Mouse (Mus musculus): Measurements from ENCODE around the gene Lrrn4. TPM values are rescaled to one million over a fixed set of nuclear protein-coding genes. Genes with fewer than 3 reads are reported as not detected.

Lrrn4 gene
- polyA plus RNA-seq, 1 experiment from 2014 or later, result 13.7 TPM

DNA sequence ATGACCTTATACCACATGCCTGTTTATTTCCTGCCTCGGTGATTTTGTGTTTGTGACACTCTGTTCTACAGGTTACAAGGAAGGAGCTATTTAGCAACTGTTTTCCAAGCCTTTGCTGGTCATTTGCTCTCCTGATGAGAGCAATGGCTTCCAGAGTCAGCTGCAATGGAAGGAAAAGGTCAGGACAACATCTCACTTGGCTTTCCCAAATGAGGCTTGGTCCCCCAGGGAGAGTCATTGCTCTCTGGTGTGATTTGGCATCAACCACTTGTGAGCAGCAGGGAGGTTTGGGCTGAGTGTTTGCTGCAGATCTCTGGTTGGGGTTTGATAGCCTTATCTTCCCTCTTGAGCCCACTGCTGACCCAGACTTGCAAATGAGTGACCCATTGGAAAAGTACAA, 19.9 kb upstream of the Lrrn4 start:
- H3K4me3 ChIP-seq (replicated peaks), result no peak overlapping the region
- H3K4me2 ChIP-seq, result no peak overlapping the region
- no peaks in the 10 kb centered on the region for H3K36me3 ChIP-seq
- no peaks in the 10 kb centered on the region for H3K4me1 ChIP-seq
- no peak overlapping the region for H3K27ac ChIP-seq
- H3K9me3 ChIP-seq, result no peaks in the 10 kb centered on the region
- no peaks in the 10 kb centered on the region for H3K27me3 ChIP-seq (replicated peaks)
- WGBS, result 75% methylated on average over 1 of the region's 1 CpGs
- no peak overlapping the region for H3K9ac ChIP-seq
- ATAC-seq (ENCODE audit: insufficient read depth, low FRiP score, low read depth), result no peak

DNA sequence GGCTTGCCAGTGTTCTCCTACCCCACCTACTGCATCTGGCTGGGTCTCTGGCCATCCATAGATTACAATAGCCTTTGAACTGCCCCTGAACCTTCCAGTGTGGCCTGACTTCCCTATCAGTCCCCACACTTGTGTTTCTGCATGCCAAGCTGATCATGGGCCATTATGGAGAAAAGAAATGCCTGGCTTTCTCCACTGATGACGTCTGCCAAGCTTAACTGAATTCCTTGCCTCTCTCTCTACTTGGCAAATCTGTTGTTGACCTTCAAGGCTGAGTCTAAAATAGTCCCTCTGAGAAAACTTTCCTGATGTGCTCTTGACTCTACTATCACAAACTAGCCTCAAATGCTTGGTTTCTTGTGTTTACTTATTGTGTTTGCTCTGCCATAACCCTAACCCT, 17.5 kb upstream of the Lrrn4 start:
- Histone ChIP-seq H3K9ac (no peak overlapping the region), H3K36me3 (no peaks in the 10 kb centered on the region), H3K4me2 (no peak overlapping the region), H3K27me3 (replicated peaks) (no peaks in the 10 kb centered on the region), H3K9me3 (no peaks in the 10 kb centered on the region), H3K4me3 (replicated peaks) (no peak overlapping the region), H3K27ac (no peak overlapping the region), H3K4me1 (no peaks in the 10 kb centered on the region)
- ATAC-seq (ENCODE audit: insufficient read depth, low FRiP score, low read depth), result no peak
- WGBS, result 38% methylated on average over 1 of the region's 1 CpGs

DNA sequence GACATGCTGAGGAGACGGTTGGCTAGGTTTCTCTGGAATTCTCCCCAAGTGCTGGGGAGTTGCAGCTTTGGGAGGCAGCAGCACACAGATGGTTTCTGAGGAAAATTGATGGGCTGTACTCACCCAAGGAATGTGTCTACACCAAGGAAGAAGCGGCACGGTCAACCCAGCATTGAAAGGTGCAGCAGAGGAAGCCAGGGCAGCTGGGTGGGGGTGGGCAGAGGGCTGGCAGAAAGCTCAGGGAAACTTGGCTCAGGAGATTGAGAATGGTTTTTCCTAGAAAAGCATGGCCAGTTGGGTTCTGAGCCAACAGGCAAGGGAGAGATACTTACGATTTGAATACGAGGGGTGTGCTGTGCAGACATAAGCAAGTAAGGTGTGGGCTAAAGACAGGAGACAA, 13.1 kb upstream of the Lrrn4 start:
- Histone ChIP-seq H3K4me3 (replicated peaks) (no peak overlapping the region), H3K9me3 (no peaks in the 10 kb centered on the region), H3K4me2 (no peak overlapping the region), H3K9ac (no peak overlapping the region), H3K36me3 (no peaks in the 10 kb centered on the region), H3K27me3 (replicated peaks) (no peaks in the 10 kb centered on the region), H3K4me1 (no peaks in the 10 kb centered on the region), H3K27ac (no peak overlapping the region)
- no peak; the same call in 1 of the 2 replicates for ATAC-seq (ENCODE audit: insufficient read depth, low FRiP score, low read depth)
- WGBS, result 79% methylated on average over 5 of the region's 5 CpGs

DNA sequence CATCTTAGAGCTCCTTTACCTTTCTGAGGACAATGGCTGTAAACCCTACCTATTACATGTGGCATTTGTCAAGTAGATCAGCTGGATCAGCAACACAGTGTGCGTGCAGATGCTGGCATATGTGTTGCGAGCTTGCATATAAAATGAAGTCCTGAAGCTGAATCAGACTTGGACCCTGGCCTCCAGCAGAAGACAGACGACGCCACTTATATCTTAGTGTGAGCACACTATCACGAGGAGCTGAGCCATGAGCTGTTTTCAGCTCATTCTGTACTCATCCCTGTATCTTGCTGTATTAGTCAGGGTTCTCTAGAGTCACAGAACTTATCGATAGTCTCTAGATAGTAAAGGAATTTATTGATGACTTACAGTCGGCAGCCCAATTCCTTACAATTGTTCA, 4.6 kb upstream of the Lrrn4 start:
- Histone ChIP-seq H3K9ac (no peak overlapping the region), H3K27me3 (replicated peaks) (peaks cover 11% of the 10 kb centered on the region; the same call in 1 of the 2 replicates), H3K9me3 (no peaks in the 10 kb centered on the region), H3K4me2 (no peak overlapping the region), H3K4me3 (replicated peaks) (no peak overlapping the region), H3K27ac (no peak overlapping the region), H3K4me1 (no peaks in the 10 kb centered on the region; the same call in 1 of the 2 replicates), H3K36me3 (no peaks in the 10 kb centered on the region)
- no peak for ATAC-seq (ENCODE audit: insufficient read depth, low FRiP score, low read depth)
- 86% methylated on average over 7 of the region's 7 CpGs for WGBS

DNA sequence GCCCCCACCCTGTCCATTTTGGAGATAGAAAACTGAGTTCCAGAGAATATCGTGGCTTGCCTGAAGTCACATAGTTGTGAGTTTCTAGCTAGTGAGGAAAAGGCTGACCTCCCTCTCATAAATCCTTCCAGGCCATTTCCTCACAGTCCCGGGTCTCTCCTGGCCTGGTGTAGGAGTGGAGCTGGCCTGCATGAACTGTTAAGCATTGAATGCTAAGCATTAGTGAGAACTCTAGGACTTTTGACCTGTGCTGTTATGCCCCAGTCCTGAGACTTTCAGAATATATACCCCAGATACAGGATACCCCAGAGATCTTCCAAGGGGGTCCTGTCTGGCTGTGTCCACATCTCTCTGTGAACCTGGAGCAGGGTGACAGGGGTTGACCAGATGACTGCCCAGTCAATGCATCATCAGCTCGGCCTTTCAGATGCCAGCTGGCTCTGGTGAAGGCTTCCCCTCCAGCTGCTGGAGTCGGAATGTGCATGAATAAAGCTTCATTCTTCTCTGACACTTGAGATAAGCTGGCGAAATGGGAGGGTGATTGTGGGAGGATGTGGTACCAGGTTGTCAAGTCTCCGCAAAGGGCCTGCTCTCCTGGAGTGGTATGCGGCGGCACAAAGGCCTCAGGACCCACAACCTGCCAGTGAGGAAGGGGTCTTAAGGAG, 3.7 kb upstream of the Lrrn4 start:
- 38% methylated on average over 8 of the region's 8 CpGs for WGBS
- Histone ChIP-seq H3K4me3 (replicated peaks) (no peak overlapping the region), H3K9me3 (no peaks in the 10 kb centered on the region), H3K27me3 (replicated peaks) (peaks cover 17% of the 10 kb centered on the region), H3K27ac (no peak overlapping the region), H3K4me2 (no peak overlapping the region), H3K9ac (no peak overlapping the region), H3K36me3 (no peaks in the 10 kb centered on the region), H3K4me1 (peaks cover 3% of the 10 kb centered on the region)
- ATAC-seq (ENCODE audit: insufficient read depth, low FRiP score, low read depth), result 0 out of 2 replicates have a peak, but pooled peaks have one; percentile 18

DNA sequence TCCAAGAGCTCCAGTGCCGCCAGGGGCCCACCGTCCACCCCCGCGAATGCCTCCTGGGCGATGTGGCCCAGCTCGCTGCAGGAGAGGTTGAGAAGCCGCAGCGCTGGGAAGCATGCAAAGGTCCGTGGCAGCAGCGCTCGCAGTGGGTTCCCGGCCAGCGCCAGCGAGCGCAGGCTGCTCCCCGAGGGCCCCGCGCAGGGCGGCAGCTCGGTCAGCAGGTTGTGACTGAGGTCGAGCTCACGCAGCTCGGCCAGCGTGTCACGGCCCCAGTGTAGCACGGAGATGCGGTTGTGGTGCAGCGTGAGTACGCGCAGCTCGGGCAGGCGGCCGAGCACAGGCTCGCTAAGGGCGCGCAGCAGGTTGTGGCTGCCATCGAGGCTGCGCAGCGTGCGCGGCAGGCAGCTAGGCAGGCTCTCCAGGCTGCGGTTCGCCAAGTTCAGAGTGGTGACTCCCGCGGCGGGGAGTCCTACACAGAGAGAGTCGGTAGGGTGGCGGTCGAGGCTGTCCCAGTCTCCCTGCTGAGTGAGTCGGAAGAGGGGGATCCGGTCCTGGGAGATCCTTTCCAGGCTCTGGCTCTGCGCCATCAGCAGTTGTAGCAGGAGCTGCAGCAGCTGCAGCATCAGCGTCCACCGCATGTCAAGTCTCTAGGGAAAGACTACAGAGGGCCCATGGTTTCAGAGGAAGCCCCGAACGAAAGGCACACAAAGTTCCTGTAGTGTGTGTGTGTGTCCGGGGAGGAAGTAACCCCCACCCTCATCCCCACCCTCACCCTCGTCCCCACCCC, 1.2 kb downstream of the Lrrn4 start:
- under 1% methylated on average over 58 of the region's 58 CpGs for WGBS
- Histone ChIP-seq H3K27me3 (replicated peaks) (peaks cover 30% of the 10 kb centered on the region), H3K27ac (no peak overlapping the region), H3K4me1 (peaks cover 8% of the 10 kb centered on the region), H3K9me3 (no peaks in the 10 kb centered on the region), H3K4me2 (peak overlapping the region; percentile 98), H3K4me3 (replicated peaks) (peak overlapping the region; percentile 50), H3K36me3 (no peaks in the 10 kb centered on the region), H3K9ac (no peak overlapping the region)
- ATAC-seq (ENCODE audit: insufficient read depth, low FRiP score, low read depth), result peak; percentile 57

DNA sequence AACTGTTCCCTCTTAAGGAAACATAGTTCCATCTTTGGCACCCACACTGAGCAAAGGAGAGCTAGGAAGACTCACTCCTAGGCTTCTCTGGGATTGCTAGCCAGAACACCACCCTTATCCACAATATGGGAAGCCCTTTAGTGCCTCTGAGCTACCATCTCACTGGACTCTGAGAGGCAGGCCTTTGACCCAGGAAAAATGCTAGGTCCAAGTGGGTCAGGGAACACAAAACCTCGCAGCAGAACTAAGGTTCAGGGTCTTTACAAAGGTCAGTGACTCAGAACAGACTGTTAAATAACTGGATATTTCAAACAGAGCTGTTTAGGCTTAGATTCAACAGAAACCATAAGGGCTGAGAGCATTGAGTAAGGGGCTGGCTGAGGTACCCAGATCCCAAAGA, 3.7 kb downstream of the Lrrn4 start:
- H3K36me3 ChIP-seq, result no peaks in the 10 kb centered on the region
- peaks cover 30% of the 10 kb centered on the region for H3K27me3 ChIP-seq (replicated peaks)
- H3K9me3 ChIP-seq, result no peaks in the 10 kb centered on the region
- no peak overlapping the region for H3K9ac ChIP-seq
- no peak overlapping the region for H3K4me2 ChIP-seq
- peaks cover 8% of the 10 kb centered on the region for H3K4me1 ChIP-seq
- 51% methylated on average over 1 of the region's 1 CpGs for whole genome bisulfite sequencing
- no peak overlapping the region for H3K27ac ChIP-seq
- H3K4me3 ChIP-seq (replicated peaks), result no peak overlapping the region
- ATAC-seq (ENCODE audit: insufficient read depth, low FRiP score, low read depth), result no peak

DNA sequence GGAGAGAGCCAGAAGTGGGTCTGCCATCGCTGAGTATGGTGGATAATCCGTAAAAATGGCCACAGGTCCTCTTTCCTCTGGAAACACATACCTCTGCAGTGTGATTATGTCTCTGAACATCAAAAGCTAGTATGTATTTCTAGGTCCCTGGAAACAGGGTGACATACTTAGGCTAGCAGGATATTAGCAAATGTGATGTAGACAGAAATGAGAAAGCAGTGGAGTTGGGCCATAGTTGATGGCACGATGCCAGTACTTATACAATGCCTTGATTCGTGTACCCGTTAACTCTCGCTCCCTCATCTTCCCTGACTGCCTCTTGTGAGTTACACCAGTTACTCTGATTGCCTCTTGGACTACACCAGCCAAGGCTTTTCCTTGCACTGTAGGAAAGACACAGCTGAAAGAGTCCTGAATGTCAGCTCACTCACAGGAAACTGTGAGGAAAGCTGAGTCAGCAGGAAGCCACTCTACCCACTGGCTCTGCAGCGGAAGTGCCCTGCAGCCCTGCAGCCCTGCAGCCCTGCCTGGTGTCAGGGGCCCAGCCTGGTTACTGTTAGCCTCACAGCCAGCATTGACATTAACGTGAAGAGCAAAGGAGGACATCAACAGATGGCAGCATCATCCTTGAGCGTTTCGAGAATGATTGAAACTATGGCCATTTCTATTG, 6.9 kb downstream of the Lrrn4 start:
- Histone ChIP-seq H3K27me3 (replicated peaks) (peaks cover 6% of the 10 kb centered on the region), H3K4me1 (no peaks in the 10 kb centered on the region), H3K9me3 (no peaks in the 10 kb centered on the region), H3K9ac (no peak overlapping the region), H3K4me3 (replicated peaks) (no peak overlapping the region), H3K4me2 (no peak overlapping the region), H3K27ac (no peak overlapping the region), H3K36me3 (no peaks in the 10 kb centered on the region)
- ATAC-seq (ENCODE audit: insufficient read depth, low FRiP score, low read depth), result no peak
- 75% methylated on average over 10 of the region's 10 CpGs for WGBS

DNA sequence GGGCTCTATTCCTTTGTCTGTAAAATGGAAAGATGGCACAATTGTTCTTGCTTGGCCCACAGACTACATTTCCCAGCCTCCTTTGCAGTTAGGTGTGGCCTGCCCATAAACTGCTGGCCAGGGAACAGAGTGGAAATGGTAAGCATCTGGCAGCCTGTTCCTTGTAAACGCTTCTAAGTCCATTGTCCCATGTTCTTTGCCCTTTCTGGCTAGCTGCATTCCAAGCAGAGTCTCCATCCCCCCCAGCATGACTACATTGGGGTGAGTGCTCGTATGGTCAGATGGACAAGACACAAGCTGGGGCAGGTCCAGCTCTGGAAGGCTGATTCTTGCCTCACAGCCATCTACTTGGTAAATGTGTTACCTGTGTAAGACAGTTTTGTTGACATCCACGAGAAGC, 9.0 kb downstream of the Lrrn4 start:
- no peak overlapping the region for H3K9ac ChIP-seq
- H3K27ac ChIP-seq, result no peak overlapping the region
- no peaks in the 10 kb centered on the region for H3K9me3 ChIP-seq
- H3K4me3 ChIP-seq (replicated peaks), result no peak overlapping the region
- peaks cover 9% of the 10 kb centered on the region; the same call in 1 of the 2 replicates for H3K36me3 ChIP-seq
- H3K4me1 ChIP-seq, result no peaks in the 10 kb centered on the region
- 68% methylated on average over 3 of the region's 3 CpGs for whole genome bisulfite sequencing
- no peaks in the 10 kb centered on the region for H3K27me3 ChIP-seq (replicated peaks)
- no peak overlapping the region for H3K4me2 ChIP-seq
- ATAC-seq (ENCODE audit: insufficient read depth, low FRiP score, low read depth), result no peak

DNA sequence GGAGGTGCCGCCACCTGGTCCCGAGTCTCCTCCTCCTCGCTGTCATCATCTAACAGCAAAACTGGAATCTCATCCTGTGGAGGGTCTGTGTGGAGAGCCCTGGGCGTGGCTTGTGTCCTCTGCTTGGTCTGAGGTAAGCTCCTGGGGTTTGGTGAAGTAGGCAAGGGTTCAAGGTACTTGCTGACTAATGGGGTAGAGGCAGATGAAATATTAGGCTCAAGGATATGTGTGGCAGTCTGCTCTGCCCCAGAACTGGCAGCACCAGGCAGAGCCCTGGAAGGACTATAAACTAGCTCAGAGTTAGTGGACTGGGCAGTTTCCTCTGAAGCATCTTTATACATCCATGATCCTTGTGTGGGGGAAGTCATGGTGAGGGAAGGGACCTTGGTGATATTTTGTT, 10.4 kb downstream of the Lrrn4 start:
- Histone ChIP-seq H3K9ac (no peak overlapping the region), H3K27me3 (replicated peaks) (no peaks in the 10 kb centered on the region), H3K4me3 (replicated peaks) (no peak overlapping the region), H3K4me2 (no peak overlapping the region), H3K36me3 (peaks cover 15% of the 10 kb centered on the region; the same call in 1 of the 2 replicates), H3K9me3 (no peaks in the 10 kb centered on the region), H3K4me1 (no peaks in the 10 kb centered on the region), H3K27ac (no peak overlapping the region)
- no peak for ATAC-seq (ENCODE audit: insufficient read depth, low FRiP score, low read depth)
- WGBS, result 64% methylated on average over 4 of the region's 4 CpGs

DNA sequence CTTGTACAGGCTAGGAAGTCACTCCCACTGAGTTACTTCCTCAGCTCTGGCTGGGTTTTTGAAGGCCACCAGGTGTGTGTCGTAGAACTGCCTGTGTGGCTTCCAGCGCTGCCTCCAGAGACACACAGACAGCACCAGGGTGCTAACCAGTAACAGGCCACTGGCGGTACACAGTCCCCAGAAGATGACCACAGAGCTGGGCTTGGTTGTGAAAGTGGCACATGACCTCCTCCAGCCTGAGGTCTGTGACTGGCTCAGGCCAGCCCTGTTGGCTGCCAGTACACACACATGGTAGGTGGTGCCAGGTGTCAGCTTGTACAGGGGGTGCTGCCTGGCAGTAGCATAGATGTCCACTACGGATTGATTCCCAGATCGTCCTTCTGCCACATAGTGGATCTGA, 11.0 kb downstream of the Lrrn4 start:
- WGBS, result 81% methylated on average over 5 of the region's 5 CpGs
- no peak for ATAC-seq (ENCODE audit: insufficient read depth, low FRiP score, low read depth)
- Histone ChIP-seq H3K9me3 (no peaks in the 10 kb centered on the region), H3K4me3 (replicated peaks) (no peak overlapping the region), H3K27ac (no peak overlapping the region), H3K4me1 (no peaks in the 10 kb centered on the region), H3K27me3 (replicated peaks) (no peaks in the 10 kb centered on the region), H3K9ac (no peak overlapping the region), H3K4me2 (no peak overlapping the region), H3K36me3 (peaks cover 15% of the 10 kb centered on the region; the same call in 1 of the 2 replicates)

DNA sequence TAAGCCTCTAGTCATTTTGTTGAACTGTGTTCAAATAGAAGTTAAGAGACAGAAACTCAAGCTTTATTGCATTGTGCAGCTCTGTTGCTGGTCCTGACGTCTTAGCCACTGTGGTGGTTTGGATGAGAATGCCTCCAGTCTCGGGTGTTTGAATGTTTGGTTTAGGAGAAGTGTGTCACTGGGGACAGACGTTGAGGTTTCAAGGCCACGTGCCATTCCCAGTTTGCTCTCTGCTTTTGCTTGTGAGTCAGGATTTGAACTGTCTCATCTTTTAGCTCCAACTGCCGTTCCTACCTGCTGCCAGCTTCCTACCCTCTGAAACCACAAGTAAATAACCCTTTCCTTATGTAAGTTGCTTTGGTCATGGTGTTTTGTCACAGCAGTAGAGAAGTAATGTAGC, 13.2 kb downstream of the Lrrn4 start:
- ATAC-seq (ENCODE audit: insufficient read depth, low FRiP score, low read depth), result no peak
- Histone ChIP-seq H3K4me3 (replicated peaks) (no peak overlapping the region), H3K4me1 (no peaks in the 10 kb centered on the region), H3K27ac (no peak overlapping the region), H3K9ac (no peak overlapping the region), H3K27me3 (replicated peaks) (no peaks in the 10 kb centered on the region), H3K36me3 (peaks cover 15% of the 10 kb centered on the region; the same call in 1 of the 2 replicates), H3K4me2 (no peak overlapping the region), H3K9me3 (no peaks in the 10 kb centered on the region)
- WGBS, result 71% methylated on average over 5 of the region's 5 CpGs
